Mouse (Mus musculus) cerebellum, adult 2 months (tissue): ENCODE measurements around the gene Akt1. TPM values are rescaled to one million over a fixed set of nuclear protein-coding genes. Genes with fewer than 3 reads are reported as not detected.

ENCODE experiments used
- DNase-seq, 2 experiments: peaks; one replicate each; pipeline ENCODE4 v3.0.0; 2021
- H3K27ac ChIP-seq: fragments of 200-500 bp; 2 replicates; pipeline ENCODE4 v1.5.1; 2012; ENCODE audit warnings: low read length, control low read depth, inconsistent platforms; ENCODE audit not compliant: insufficient read depth
- H3K27me3 ChIP-seq: fragments of 200-500 bp; 2 replicates; pipeline ENCODE4 v1.6.1; 2012; ENCODE audit warnings: inconsistent platforms, mild to moderate bottlenecking, low read length, moderate library complexity; ENCODE audit not compliant: control insufficient read depth, insufficient read depth
- H3K4me1 ChIP-seq: fragments of 200-500 bp; 2 replicates; pipeline ENCODE4 v1.6.1; 2011; ENCODE audit warnings: low read length; ENCODE audit not compliant: control insufficient read depth, insufficient read depth
- H3K4me3 ChIP-seq: fragments of 200-500 bp; replicated peaks from 2 replicates; pipeline ENCODE3; 2011; ENCODE audit warnings: mild to moderate bottlenecking, low read depth, low read length, control low read depth; ENCODE audit not compliant: insufficient read depth
- CTCF ChIP-seq: fragments of 200-500 bp; IDR thresholded peaks from 2 replicates; pipeline ENCODE4 v1.5.1; 2011; ENCODE audit warnings: low read depth, mild to moderate bottlenecking, control low read depth, low read length, moderate library complexity, borderline replicate concordance; ENCODE audit not compliant: insufficient read depth
- POLR2A ChIP-seq: fragments of 200-500 bp; IDR thresholded peaks from 2 replicates; pipeline ENCODE4 v1.6.1; 2011; ENCODE audit warnings: low read length, control low read depth, borderline replicate concordance; ENCODE audit not compliant: insufficient read depth
- WGBS: fragments of 180-500 bp; shearing (Covaris S2); methylation state at CpG from one replicate; pipeline ENCODE4 v1.1.7; 2018; 5-methylcytosine and 5-hydroxymethylcytosine counted together
- polyA plus RNA-seq: library from polyadenylated mRNA; depleted of rRNA; stranded (reverse); fragments of >200 nt; gene quantifications from 2 replicates; pipeline ENCODE4 v1.2.3, GENCODE M21; 2012

The Akt1 gene
- polyA plus RNA-seq, 1 experiment, result 177 TPM

GRCm38 (mm10) chr12:112632084-112632777 is 42.5 kb downstream of the Akt1 start:
- TF ChIP-seq POLR2A (no peak), CTCF (no peak)
- WGBS, result 78% methylated on average over 11 of the region's 11 CpGs

GRCm38 (mm10) chr12:112631472-112631871 is 43.2 kb downstream of the Akt1 start:
- H3K27me3 ChIP-seq, result no peaks in the 10 kb centered on the region
- no peak for TF ChIP-seq CTCF
- no peak for TF ChIP-seq POLR2A
- H3K4me1 ChIP-seq, result peaks cover 10% of the 10 kb centered on the region
- no peak overlapping the region for H3K27ac ChIP-seq
- no peak overlapping the region for H3K4me3 ChIP-seq
- no peak for DNase-seq
- WGBS, result 52% methylated on average over 1 of the region's 1 CpGs

More at GRCm38 (mm10) chr12:112632084-112632777, 42.5 kb downstream of the Akt1 start:
- Histone ChIP-seq H3K4me3 (no peak overlapping the region), H3K4me1 (peaks cover 10% of the 10 kb centered on the region), H3K27ac (no peak overlapping the region), H3K27me3 (no peaks in the 10 kb centered on the region)
- DNase-seq, result no peak

GRCm38 (mm10) chr12:112630796-112631195 is 43.9 kb downstream of the Akt1 start:
- 85% methylated on average over 5 of the region's 5 CpGs for WGBS
- Histone ChIP-seq H3K4me3 (no peak overlapping the region), H3K27ac (no peak overlapping the region), H3K4me1 (peaks cover 10% of the 10 kb centered on the region), H3K27me3 (no peaks in the 10 kb centered on the region)
- no peak for DNase-seq
- TF ChIP-seq CTCF, result no peak
- TF ChIP-seq POLR2A, result no peak

GRCm38 (mm10) chr12:112630029-112630428 is 44.7 kb downstream of the Akt1 start:
- H3K4me1 ChIP-seq, result peaks cover 10% of the 10 kb centered on the region
- WGBS, result 96% methylated on average over 12 of the region's 12 CpGs
- no peak for TF ChIP-seq POLR2A
- TF ChIP-seq CTCF, result no peak
- H3K27me3 ChIP-seq, result no peaks in the 10 kb centered on the region
- H3K27ac ChIP-seq, result no peak overlapping the region
- no peak overlapping the region for H3K4me3 ChIP-seq
- no peak for DNase-seq

GRCm38 (mm10) chr12:112628928-112629721 is 45.6 kb downstream of the Akt1 start:
- TF ChIP-seq CTCF, result no peak
- peak; percentile 48; the same call in 1 of the 2 replicates for TF ChIP-seq POLR2A
- no peak overlapping the region; the same call in 1 of the 2 replicates for H3K27ac ChIP-seq

GRCm38 (mm10) chr12:112628197-112628596 is 46.5 kb downstream of the Akt1 start:
- WGBS, result 93% methylated on average over 6 of the region's 6 CpGs
- TF ChIP-seq POLR2A (no peak), CTCF (no peak)
- no peak overlapping the region for H3K4me3 ChIP-seq
- DNase-seq, result no peak
- H3K4me1 ChIP-seq, result peaks cover 10% of the 10 kb centered on the region
- H3K27ac ChIP-seq, result no peak overlapping the region
- no peaks in the 10 kb centered on the region for H3K27me3 ChIP-seq

More at GRCm38 (mm10) chr12:112628928-112629721, 45.6 kb downstream of the Akt1 start:
- no peaks in the 10 kb centered on the region for H3K27me3 ChIP-seq
- peak; percentile 53 to 71 for DNase-seq
- H3K4me1 ChIP-seq, result peaks cover 10% of the 10 kb centered on the region
- 18% methylated on average over 19 of the region's 19 CpGs for WGBS
- H3K4me3 ChIP-seq, result peak overlapping the region; percentile 24

- 71% methylated on average over 7 of the region's 7 CpGs for WGBS
- no peaks in the 10 kb centered on the region for H3K27me3 ChIP-seq
- TF ChIP-seq CTCF (peak; percentile 30; the same call in 1 of the 2 replicates), POLR2A (no peak)
- no peak for DNase-seq
- peaks cover 10% of the 10 kb centered on the region for H3K4me1 ChIP-seq
- no peak overlapping the region for H3K4me3 ChIP-seq
- no peak overlapping the region for H3K27ac ChIP-seq
These were observed 47.4 kb downstream of the Akt1 start for GRCm38 (mm10) chr12:112627097-112627881.
